Mouse (Mus musculus) cerebellum, adult 2 months (tissue): ENCODE results near the gene Atp7a. TPM values are rescaled to one million over a fixed set of nuclear protein-coding genes. Genes with fewer than 3 reads are reported as not detected.
"Not testable (repeated sequence)": the region's sequence is repeated elsewhere in the genome, so short reads cannot be mapped to it uniquely, and the experiment has no call there.

ENCODE experiments used
- DNase-seq, 2 experiments: peaks; one replicate each; pipeline ENCODE4 v3.0.0; 2021
- H3K27ac ChIP-seq: fragments of 200-500 bp; 2 replicates; pipeline ENCODE4 v1.5.1; 2012; ENCODE audit warnings: low read length, control low read depth, inconsistent platforms; ENCODE audit not compliant: insufficient read depth
- H3K27me3 ChIP-seq: fragments of 200-500 bp; 2 replicates; pipeline ENCODE4 v1.6.1; 2012; ENCODE audit warnings: inconsistent platforms, mild to moderate bottlenecking, low read length, moderate library complexity; ENCODE audit not compliant: control insufficient read depth, insufficient read depth
- H3K4me1 ChIP-seq: fragments of 200-500 bp; 2 replicates; pipeline ENCODE4 v1.6.1; 2011; ENCODE audit warnings: low read length; ENCODE audit not compliant: control insufficient read depth, insufficient read depth
- H3K4me3 ChIP-seq: fragments of 200-500 bp; replicated peaks from 2 replicates; pipeline ENCODE3; 2011; ENCODE audit warnings: mild to moderate bottlenecking, low read depth, low read length, control low read depth; ENCODE audit not compliant: insufficient read depth
- CTCF ChIP-seq: fragments of 200-500 bp; IDR thresholded peaks from 2 replicates; pipeline ENCODE4 v1.5.1; 2011; ENCODE audit warnings: low read depth, mild to moderate bottlenecking, control low read depth, low read length, moderate library complexity, borderline replicate concordance; ENCODE audit not compliant: insufficient read depth
- POLR2A ChIP-seq: fragments of 200-500 bp; IDR thresholded peaks from 2 replicates; pipeline ENCODE4 v1.6.1; 2011; ENCODE audit warnings: low read length, control low read depth, borderline replicate concordance; ENCODE audit not compliant: insufficient read depth
- whole genome bisulfite sequencing: fragments of 180-500 bp; shearing (Covaris S2); methylation state at CpG from one replicate; pipeline ENCODE4 v1.1.7; 2018; 5-methylcytosine and 5-hydroxymethylcytosine counted together
- polyA plus RNA-seq: library from polyadenylated mRNA; depleted of rRNA; stranded (reverse); fragments of >200 nt; gene quantifications from 2 replicates; pipeline ENCODE4 v1.2.3, GENCODE M21; 2012; rRNA removed

The Atp7a gene
- 2.7 and 3.3 TPM in 2 replicates for polyA plus RNA-seq

DNA sequence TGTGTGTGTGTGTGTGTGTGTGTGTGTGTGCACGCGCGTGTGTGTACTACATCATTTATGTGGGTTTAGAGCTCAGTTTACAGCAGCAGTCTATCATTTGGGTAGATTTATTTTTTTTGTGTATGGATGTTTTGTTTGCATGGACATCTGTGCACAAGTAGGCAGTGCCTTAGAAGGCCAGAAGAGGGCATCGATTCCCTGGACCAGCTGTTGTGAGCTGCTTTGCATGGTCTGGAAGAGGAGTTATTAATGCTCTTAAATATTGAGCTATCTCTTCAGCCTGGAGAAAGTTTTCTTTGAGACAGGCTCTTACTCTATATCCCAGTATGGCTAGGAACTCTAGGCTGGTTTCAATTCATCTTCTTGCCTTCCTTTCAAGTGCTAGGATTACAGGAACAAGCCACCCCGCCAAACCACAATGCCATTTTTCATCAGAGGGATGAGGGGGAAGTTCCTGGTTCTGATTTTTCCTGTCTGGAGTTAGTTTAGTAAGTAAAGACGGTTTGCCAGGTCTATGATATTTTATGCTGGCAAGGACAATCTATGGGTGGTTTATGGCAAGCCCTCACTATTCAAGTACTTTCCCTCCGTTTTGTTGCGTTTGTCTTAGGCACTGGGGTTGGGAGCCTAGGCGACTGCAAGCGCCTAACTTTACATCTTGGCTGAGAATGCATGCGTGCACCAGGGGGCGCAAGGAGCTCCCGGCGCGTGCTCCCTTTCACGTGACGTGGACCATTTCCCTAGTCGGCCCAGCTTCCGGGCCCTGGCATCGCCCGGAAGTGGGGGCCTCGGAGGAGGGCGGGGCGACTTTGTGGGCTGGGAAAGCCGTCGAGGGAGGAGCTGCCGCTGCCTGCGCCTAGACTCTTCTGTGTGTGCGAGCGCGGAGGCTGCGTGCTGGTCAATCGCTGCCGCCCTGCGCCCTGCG is at the start of gene Atp7a:
TSS of gene Atp7a (plus strand) at position 859 of the 925 bp plus-strand sequence.
- 0 out of 2 replicates have a peak, but pooled peaks cover 2% of the 10 kb centered on the region for H3K4me1 ChIP-seq
- peak; percentile 79 to 88 for DNase-seq
- peak; percentile 62; the same call in 1 of the 2 replicates for TF ChIP-seq CTCF
- peak; percentile 58; the same call in 1 of the 2 replicates for TF ChIP-seq POLR2A
- H3K27me3 ChIP-seq: no peaks in the 10 kb centered on the region
- peak within 1 kb of the TSS; percentile 55; the same call in 1 of the 2 replicates for H3K27ac ChIP-seq
- peak within 1 kb of the TSS; percentile 81 for H3K4me3 ChIP-seq
- WGBS: 7% methylated on average over 36 of the region's 36 CpGs

DNA sequence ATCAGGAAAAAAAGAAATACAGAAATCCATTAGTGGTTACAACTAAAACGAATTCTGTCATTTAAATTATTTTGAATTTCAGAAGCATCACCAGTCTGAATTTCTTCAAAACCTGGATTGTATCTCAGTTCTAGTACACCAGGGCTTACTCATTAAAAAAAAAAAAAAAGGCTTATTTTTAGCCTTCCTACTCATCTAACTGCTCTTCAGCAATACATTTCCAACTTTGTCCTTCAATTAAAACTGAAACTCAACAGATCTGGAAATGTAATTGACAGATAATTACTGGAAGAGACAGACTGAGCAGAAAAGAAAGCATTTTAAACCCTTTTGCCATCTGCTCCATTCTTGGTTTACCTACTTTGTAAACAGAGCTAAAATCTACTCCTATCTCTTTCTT is 25.5 kb upstream of the Atp7a start:
- TF ChIP-seq CTCF (no peak), POLR2A (no peak)
- no peaks in the 10 kb centered on the region for H3K4me1 ChIP-seq

DNA sequence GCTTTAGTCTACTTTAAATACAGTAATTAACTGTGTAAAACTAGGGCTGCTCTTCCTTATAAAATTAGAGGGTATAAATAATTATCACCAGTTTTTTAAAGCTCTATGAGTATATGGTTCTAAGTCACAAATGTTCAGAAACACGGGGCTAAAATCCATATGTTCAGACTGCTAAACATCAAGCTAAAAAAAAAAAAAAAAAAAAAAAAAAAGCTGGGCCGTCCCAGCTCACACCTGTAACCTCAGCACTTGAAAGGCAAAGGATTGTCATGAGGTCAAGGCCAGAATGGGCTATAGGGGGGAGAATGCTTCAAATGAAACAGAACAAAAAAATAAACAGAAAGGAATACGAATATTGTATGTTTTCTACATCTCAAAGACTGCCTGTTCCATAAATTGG is 16.3 kb upstream of the Atp7a start:
- no peak for DNase-seq
- Histone ChIP-seq H3K27ac (no peak overlapping the region), H3K4me1 (0 out of 2 replicates have a peak, but pooled peaks cover 2% of the 10 kb centered on the region), H3K4me3 (peak overlapping the region; percentile 78), H3K27me3 (no peaks in the 10 kb centered on the region)
- no peak for TF ChIP-seq POLR2A
- 0% methylated on average over 3 of the region's 3 CpGs for WGBS

More for the DNA sequence above, 25.5 kb upstream of the Atp7a start:
- Histone ChIP-seq H3K4me3 (no peak overlapping the region), H3K27me3 (no peaks in the 10 kb centered on the region), H3K27ac (no peak overlapping the region)
- DNase-seq: no peak
- WGBS: 83% methylated on average over 1 of the region's 1 CpGs

DNA sequence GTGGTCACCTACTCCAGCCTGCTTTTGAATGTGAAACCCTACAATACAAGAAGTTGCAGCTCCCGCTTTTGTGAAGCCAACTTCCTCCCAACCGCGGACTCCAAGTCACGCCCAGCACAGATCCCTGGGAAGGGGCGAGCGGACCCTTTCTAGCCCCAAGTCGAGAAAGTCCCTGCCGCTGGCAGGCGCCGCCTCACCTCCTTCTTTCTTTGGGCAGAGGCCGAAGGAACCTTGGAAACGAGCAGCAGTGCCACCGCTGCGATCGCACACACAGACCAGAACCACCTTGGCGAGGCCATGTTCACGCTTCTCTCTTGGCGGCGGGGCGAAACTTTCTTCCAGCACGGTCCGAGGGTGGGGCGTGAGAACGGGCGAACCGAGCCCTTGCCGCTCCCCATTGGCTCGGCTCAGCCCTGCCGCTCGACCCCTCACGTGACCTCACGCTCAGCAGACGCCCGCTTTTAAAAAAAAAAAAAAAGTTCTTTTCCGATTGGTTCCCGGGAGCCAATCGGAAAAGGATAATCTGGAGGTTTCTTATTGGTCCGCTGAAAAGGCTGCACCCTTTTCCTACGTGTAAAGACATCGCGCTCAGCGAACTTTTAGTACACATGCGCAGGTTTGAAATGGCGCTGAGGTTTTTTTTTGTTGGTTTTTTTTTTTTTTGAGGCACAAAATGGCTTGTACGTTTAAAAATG is 15.5 kb upstream of the Atp7a start, which contains the start of gene Magt1:
TSS of gene Magt1 (minus strand) at position 442 of the 695 bp plus-strand sequence.
- H3K4me3 ChIP-seq: peak within 1 kb of the TSS; percentile 78
- peak; percentile 39; the same call in 1 of the 2 replicates for TF ChIP-seq POLR2A
- no peak for TF ChIP-seq CTCF
- no peaks in the 10 kb centered on the region for H3K27me3 ChIP-seq
- 0 out of 2 replicates have a peak, but pooled peaks cover 2% of the 10 kb centered on the region for H3K4me1 ChIP-seq
- WGBS: 7% methylated on average over 45 of the region's 45 CpGs
- DNase-seq: peak; percentile 80 to 90
- peak within 1 kb of the TSS; percentile 36; the same call in 1 of the 2 replicates for H3K27ac ChIP-seq

DNA sequence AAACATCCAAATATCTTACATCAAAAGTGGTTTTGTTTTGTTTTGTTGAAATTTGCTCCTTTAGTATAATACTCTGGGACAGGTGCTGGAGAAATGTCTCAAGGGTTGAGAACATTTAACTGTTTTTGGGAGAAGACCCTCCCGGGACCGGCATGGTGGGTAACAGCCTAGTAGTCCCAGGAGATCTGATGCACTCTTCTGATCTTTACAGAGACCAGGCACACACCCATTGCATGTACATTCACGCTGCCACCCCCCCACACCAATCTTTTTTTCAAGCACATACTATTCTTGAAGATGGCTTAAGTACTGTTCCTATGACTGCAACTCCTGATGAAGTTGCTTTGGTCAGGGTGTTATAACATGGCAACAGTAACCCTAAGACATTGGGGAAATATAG is 14.5 kb upstream of the Atp7a start:
- 0 out of 2 replicates have a peak, but pooled peaks cover 2% of the 10 kb centered on the region for H3K4me1 ChIP-seq
- H3K27ac ChIP-seq: peak overlapping the region; percentile 36; the same call in 1 of the 2 replicates
- no peaks in the 10 kb centered on the region for H3K27me3 ChIP-seq
- peak overlapping the region; percentile 15 for H3K4me3 ChIP-seq
- 61% methylated on average over 3 of the region's 3 CpGs for WGBS
- DNase-seq: peak in 1 of 2 experiments; percentile 2
- TF ChIP-seq CTCF (no peak), POLR2A (no peak)

DNA sequence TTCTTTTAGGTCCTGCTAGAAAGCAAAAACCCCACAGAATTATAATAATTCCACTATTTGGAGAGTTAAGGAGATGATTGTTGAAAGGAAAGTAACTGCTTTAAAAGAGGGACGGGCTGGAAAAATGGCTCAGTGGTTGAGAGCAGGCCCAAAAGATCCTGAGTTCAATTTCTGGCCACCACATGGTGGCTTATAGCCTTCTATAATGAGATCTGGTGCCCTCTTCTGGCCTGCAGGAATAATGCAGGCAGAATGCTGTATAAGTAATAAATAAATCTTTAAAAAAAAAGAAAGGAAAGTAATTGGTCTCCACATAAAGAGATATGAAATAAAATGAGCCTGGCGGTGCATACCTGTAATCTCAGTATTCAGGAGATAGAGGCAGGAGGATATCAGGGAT is 13.9 kb upstream of the Atp7a start:
- H3K4me1 ChIP-seq: 0 out of 2 replicates have a peak, but pooled peaks cover 2% of the 10 kb centered on the region
- H3K27me3 ChIP-seq: no peaks in the 10 kb centered on the region
- no peak overlapping the region for H3K4me3 ChIP-seq
- WGBS: 16% methylated on average over 2 of the region's 2 CpGs
- DNase-seq: peak; percentile 30 to 34
- TF ChIP-seq POLR2A (no peak), CTCF (0 out of 2 replicates have a peak, but pooled peaks have one; percentile 20)
- no peak overlapping the region for H3K27ac ChIP-seq

DNA sequence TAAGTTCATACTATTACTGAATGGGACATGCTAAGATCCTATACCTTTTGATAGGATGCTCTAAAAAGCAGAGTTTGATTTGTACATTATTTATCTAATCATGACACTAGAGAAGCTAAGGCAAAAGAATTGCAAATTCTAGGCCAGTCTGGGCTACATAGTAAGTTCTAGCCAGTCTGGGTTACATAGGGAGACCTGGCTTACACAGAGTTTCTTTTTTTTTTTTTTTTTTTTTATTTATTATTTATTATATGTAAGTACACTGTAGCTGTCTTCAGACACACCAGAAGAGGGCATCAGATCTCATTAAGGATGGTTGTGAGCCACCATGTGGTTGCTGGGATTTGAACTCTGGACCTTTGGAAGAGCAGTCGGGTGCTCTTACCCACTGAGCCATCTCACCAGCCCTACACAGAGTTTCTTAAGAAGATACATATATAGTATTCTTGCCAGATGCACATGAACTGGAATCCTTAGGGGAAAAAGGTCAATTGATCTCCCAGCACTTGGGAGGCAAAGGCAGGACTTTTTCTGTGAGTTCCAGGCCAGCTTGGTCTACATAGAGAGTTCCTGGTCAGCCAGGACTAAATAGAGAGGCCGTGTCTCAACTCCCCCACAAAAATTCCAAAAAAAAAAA is 12.2 kb upstream of the Atp7a start:
- H3K27me3 ChIP-seq, H3K27ac ChIP-seq: not testable (repeated sequence)
- WGBS: 56% methylated on average over 2 of the region's 2 CpGs

More for the DNA sequence above, 12.2 kb upstream of the Atp7a start:
- DNase-seq, H3K4me3 ChIP-seq, H3K4me1 ChIP-seq: not testable (repeated sequence)
